Mouse (Mus musculus): ENCODE results near the gene Eif2s1.

Eif2s1 gene

GRCm38 (mm10) chr12:78861496-78862253 is at the start of gene Eif2s1, which contains the start of gene Atp6v1d:
Gene Eif2s1, plus strand, starts transcription at chr12:78861819.
Gene Atp6v1d, minus strand, starts transcription at chr12:78861638.
- DNase-seq (ENCODE audit: low spot score), result peak; percentile 98

- DNase-seq (ENCODE audit: low spot score), result peak; percentile 11
Measured at GRCm38 (mm10) chr12:78814437-78814836, 47.2 kb upstream of the Eif2s1 start.

GRCm38 (mm10) chr12:78834496-78834895 is 27.1 kb upstream of the Eif2s1 start:
- no peak for DNase-seq (ENCODE audit: low spot score)

GRCm38 (mm10) chr12:78839906-78840305 is 21.7 kb upstream of the Eif2s1 start:
- no peak for DNase-seq (ENCODE audit: low spot score)

- DNase-seq (ENCODE audit: low spot score), result no peak
Measured at GRCm38 (mm10) chr12:78842429-78842828, 19.2 kb upstream of the Eif2s1 start.

GRCm38 (mm10) chr12:78848246-78848645 is 13.4 kb upstream of the Eif2s1 start:
- no peak for DNase-seq (ENCODE audit: low spot score)

GRCm38 (mm10) chr12:78860921-78861495 is 611 bp upstream of the Eif2s1 start:
- DNase-seq (ENCODE audit: low spot score), result no peak

- no peak for DNase-seq (ENCODE audit: low spot score)
Measured at GRCm38 (mm10) chr12:78862254-78862730, 673 bp downstream of the Eif2s1 start.

- peak; percentile 15 for DNase-seq (ENCODE audit: low spot score)
Measured at GRCm38 (mm10) chr12:78865434-78865833, 3.8 kb downstream of the Eif2s1 start.

- DNase-seq (ENCODE audit: low spot score), result no peak
Measured at GRCm38 (mm10) chr12:78868115-78868514, 6.5 kb downstream of the Eif2s1 start.

GRCm38 (mm10) chr12:78874581-78874980 is 13.0 kb downstream of the Eif2s1 start:
- DNase-seq (ENCODE audit: low spot score), result no peak

- no peak for DNase-seq (ENCODE audit: low spot score)
Measured at GRCm38 (mm10) chr12:78890062-78890461, 28.4 kb downstream of the Eif2s1 start.

- DNase-seq (ENCODE audit: low spot score), result no peak
Measured at GRCm38 (mm10) chr12:78891149-78891548, 29.5 kb downstream of the Eif2s1 start.

GRCm38 (mm10) chr12:78897861-78898260 is 36.2 kb downstream of the Eif2s1 start:
- DNase-seq (ENCODE audit: low spot score), result no peak

GRCm38 (mm10) chr12:78901467-78901866 is 39.8 kb downstream of the Eif2s1 start:
- no peak for DNase-seq (ENCODE audit: low spot score)

GRCm38 (mm10) chr12:78903313-78903712 is 41.7 kb downstream of the Eif2s1 start:
- no peak for DNase-seq (ENCODE audit: low spot score)

GRCm38 (mm10) chr12:78904499-78904898 is 42.9 kb downstream of the Eif2s1 start:
- no peak for DNase-seq (ENCODE audit: low spot score)

- DNase-seq (ENCODE audit: low spot score), result peak; percentile 65
Measured at GRCm38 (mm10) chr12:78906707-78907162, 45.1 kb downstream of the Eif2s1 start, which contains the start of gene Plek2. Gene Plek2, minus strand, starts transcription at chr12:78906964.

GRCm38 (mm10) chr12:78908081-78908605 is 46.5 kb downstream of the Eif2s1 start:
- no peak for DNase-seq (ENCODE audit: low spot score)

GRCm38 (mm10) chr12:78910684-78911461 is 49.3 kb downstream of the Eif2s1 start:
- no peak for DNase-seq (ENCODE audit: low spot score)

- peak; percentile 24 for DNase-seq (ENCODE audit: low spot score)
Measured at GRCm38 (mm10) chr12:78911707-78912417, 50.2 kb downstream of the Eif2s1 start.

Measured in retina, embryonic 14.5 days (tissue).